Mouse (Mus musculus) adrenal gland, adult (tissue): ENCODE results near the gene Vwa5b2.

Experiments used
- DNase-seq, 2 experiments: peaks; one replicate each; pipeline ENCODE4 v3.0.0; 2022 to 2023; ENCODE audit warnings: low spot score in 1 of 2; ENCODE audit not compliant: inconsistent age in 2 of 2

The Vwa5b2 gene

DNA sequence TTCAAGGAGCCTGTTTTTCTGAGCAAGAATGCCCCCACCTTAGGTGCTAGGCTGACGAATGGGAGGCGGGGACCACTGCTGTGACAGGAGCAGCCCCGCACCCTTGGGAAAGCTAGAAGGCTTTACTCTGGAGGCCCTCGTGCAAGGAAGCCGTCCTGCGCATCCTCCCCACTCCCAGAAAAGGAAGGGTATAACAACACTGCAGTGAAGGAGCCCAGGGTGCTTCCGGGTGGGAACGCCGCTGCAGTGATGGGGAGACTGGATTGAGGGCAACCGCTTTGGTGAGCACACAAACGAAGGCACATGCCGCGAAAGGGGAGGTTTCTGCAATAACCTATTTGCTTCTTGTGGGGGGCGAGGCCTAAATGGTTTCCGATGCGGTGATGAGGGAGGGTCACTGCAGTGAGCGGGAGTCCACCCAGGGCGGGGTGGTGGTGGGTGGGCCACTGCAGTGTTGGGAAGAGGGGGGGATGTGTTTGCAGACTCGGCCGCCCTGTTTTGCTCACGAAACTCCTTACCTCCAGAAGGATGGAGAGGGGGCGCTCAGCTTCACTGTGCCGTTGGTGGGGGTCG, at the start of gene Vwa5b2:
Gene Vwa5b2, plus strand, starts transcription at position 106 of the 573 bp plus-strand sequence.
- no peak for DNase-seq

DNA sequence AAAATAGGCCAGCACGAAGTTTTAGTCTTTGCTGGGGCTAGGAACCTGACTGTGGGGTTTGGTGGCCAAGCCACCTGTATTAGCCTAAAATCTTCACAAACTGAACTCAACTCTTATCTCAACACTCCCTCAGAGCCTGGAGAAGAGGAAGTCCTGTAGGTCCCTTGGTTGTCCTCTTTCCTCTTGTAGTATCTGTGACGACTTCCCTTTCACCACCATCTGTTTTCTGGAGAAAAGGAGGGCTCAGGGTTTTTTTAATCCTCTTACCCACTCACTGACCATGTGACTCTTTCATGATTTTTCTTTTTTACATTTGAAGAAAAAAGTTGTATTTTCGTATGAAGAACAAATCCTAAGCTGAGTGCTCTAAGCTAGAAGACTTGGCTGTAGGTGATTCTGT, 49.6 kb upstream of the Vwa5b2 start:
- DNase-seq = no peak

DNA sequence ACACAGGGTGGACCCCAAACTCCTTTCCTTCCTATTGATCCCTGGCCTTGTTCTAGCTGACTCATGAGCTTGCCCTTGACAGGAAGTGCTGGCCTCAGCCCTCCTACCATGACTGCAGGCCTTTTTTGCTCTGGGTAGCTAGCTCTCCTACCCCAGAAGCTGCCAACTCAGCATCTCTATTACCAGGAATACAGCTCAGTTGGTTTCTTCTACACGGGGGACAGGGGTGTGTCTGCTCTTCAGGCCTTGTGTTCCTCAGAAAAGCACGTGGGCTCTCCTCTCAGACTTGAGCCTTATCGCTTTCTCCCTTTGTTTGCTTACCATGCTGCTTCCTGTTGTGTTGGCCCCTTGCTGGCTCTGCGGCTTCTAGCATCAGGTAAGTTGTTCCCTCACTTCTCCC, 48.8 kb upstream of the Vwa5b2 start:
- peak in 1 of 2 experiments; percentile 55 for DNase-seq

DNA sequence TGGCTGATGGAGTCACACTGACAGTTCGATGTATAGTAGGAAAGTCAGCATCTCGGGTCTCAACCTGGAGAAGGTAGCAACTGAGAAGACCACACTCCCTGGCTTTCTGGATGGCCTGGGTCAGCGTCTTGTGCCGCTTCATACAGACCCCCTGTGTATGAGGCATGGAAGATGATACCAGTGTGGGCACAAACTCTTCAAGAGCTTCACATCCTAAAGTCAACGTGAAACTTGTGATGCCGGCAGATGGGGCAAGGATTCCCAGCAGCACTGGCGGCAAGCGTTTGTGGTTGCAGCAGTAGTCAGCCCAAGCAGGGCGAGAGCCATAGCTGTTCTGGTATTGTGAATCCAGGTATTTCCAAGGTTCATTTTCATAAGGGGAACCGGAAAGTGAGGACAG, 43.6 kb upstream of the Vwa5b2 start:
- no peak for DNase-seq

DNA sequence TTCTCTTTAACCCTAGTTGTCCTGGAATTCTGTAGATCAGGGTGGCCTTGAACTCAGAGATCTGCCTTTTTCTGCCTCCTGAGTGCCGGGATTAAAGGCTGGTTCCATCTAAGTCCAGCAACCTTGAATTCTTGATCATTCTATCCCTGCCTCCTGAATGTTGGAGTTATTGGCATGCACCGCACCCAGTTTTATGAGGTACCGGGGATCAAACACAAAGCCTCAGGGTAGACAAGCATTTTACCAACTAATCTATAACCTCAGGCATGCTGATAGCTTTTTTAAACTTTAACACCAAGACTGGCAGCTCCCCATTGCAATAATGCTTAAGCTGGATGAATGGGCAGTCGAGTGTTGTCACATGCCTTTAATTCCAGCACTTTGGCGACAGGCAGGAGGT, 41.8 kb upstream of the Vwa5b2 start:
- DNase-seq = peak in 1 of 2 experiments; percentile 55

DNA sequence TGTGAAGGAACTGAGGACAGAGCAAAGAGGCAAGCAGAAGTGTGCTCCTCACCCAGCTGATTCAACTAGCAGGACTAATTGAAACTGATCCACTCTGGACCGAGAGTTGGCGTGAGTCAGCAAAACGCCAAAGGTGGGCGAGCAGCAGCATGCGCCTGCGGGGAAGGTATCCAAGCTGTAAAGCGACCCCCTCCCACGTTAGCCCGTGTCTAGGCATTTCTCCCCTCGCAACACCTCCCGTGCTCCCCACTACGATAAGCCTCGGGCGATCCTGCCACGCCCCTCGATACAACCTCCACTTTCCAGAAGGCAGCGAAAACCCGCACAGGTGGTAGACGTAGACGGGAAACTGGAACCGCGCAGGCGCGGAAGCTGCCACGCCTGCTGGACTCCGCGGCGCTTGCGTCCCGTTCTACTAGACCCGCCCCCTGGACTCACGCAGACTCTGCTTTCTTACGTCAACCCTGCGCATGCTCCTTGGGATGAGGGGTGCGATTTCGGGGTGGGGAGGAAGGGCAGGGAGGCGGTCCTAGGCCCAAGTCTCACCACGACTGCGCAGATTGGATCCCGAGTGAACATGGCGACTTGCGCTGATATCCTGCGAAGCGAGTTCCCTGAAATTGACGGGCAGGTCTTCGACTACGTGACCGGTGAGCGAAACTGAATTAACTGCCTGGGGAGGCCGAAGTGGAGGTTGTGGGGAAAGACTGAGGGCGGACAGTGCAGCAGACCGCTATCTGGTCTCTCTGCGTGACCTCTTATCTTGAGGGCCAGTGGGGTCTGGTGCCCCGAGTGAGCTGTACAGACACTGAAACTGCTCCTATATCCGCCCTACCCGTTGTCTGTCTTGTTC, 40.9 kb upstream of the Vwa5b2 start, which contains the start of gene Abcf3:
Gene Abcf3, plus strand, starts transcription at position 482 of the 853 bp plus-strand sequence.
- DNase-seq = peak; percentile 99

DNA sequence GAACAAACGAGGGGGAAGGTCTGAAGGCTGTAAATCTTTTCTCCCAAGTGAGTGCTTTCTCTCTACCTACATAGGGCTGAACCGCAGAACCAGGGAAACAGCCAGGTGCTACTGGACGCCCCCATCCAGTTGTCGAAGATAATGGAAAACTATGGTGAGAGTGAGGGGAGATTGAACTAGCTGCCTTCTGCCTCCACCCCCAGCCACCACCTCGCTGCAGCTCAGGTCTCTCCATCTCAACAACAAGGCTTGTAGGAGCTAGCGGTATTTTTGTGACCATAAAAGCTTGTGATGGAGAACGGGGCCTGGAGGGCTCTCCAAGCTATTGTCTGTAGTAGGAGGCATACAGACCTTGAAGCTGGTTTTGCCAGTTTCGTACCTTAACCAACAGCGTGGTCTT, 40.1 kb upstream of the Vwa5b2 start:
- DNase-seq = no peak

DNA sequence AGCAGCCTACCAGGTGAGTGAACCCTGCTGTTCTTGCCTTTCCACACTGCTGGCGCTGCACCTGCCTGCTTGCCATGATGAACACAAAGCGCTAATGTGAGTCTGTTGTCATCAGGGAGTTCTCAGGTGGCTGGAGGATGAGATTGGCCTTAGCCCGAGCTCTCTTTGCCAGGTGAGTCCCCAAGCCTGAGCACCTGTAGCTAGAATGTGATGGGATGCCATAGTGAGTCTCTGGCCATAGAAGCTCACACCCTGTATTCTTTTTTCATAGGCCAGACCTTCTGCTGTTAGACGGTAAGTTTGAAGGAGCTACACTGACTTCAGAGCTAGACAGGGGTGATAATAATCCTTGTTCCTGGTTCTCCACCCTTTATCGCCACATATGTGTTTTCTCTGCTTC, 37.6 kb upstream of the Vwa5b2 start:
- no peak for DNase-seq

DNA sequence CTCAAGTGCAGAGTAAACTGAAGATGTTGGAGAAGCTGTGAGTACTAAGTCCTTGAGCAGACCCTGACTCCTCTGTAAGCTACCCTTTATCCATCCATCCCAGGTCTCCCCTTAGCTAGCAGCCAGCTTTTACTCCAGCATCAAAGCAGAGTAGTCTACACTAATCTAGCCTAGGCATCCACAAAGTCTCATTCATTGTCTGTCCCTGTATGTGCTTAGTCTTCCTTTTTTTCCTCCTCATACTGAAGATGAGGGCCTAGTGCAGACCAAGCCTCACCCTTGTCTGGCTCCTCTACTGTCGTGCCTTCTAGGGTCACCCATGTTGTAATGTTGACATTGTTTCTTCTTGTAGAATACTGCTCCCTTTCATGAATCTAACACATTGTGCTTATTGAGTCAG, 36.7 kb upstream of the Vwa5b2 start:
- DNase-seq = no peak

DNA sequence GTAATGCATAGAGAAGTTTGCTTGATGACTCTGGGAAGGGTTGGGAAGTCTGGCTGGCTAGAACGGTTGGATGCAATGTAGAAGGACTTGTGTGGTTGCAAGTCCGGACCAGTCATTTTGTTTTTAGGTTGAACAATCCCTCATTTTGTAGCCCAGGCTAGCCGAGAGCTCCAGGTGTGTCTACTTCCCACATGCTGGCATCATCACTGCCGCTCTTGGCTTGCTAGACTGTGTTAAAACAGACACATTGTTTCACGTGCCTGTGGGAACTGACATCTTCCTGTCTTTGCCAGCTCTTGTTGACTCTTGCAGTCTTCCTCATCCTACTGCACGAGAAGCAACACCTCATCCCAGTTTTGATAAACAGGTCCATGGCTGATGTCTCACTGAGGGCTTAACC, 34.3 kb upstream of the Vwa5b2 start:
- no peak for DNase-seq

DNA sequence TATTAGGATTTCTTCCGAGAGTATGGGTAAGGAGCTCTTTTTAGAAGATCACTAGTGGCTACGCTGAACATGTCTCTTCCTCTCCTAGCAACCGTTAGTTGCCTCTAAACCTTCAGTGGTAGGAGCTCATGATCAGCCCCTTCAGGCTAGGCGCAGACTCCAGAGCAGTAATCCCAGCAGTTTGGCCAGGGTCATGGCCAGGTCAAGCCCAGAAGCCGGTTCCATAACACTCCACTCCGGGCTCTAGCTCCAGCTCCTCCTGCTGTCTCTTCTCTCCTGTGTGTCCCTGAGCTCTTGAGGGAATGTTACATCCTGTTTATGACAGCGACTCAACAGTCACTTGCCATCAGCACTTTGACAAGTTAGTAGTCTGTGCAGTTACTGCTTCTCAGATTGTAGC, 31.9 kb upstream of the Vwa5b2 start:
- peak in 1 of 2 experiments; percentile 17 for DNase-seq

DNA sequence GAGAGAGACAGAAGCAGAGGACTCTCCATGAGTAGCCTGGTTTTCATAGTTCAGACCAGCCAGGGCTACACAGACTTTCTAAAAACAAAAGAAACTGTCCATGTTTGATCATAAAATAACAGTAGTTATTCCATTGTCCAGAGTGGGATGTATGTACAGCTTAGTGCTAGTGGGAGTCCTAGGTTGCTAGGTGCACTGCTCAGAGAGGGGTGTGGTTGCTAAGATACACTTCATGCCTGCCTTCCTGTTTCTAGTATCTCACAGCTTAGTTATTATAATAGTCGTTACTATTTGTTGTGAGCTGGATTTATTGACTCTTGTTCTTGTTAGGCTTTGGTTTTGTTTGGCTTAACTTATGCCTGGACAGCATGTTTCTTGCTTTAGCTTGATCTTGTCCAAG, 24.2 kb upstream of the Vwa5b2 start:
- peak in 1 of 2 experiments; percentile 15 for DNase-seq

DNA sequence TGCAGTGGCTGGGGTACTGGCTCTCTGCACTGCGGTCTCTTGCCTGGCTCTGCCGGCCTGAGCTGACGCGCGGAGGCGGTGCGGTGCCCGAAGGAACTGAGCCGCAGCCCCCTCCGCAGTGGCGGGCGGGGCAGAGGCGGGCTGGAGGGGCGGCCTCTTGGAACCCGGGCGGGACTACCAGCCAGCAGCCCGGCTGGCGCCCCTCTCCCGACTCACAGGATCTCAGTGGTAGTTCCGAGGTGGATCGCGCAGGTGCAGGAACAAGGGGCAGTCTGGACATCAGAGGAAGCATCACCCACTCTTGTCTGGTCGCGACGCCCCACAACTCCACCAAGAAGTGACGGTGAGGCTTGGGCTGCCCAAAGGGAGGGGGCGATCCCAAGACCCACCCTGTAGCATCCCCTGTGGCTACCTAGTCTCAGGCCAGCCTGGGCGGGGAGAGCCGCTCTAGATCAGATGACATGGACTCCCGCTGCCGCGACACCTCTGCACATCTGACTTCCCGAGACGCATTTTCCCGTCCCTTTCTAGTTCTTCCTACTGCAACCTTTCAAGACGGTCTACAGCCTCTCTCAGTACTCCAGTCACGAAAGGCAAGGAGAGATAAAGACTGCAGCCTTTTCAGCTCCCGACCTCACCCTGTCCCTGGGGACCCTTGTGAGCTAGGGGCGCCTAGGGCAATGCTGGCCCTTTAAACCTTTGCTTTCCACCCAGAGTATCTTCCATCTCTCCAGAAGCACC, 838 bp downstream of the Vwa5b2 start:
- DNase-seq = peak; percentile 30 to 60

DNA sequence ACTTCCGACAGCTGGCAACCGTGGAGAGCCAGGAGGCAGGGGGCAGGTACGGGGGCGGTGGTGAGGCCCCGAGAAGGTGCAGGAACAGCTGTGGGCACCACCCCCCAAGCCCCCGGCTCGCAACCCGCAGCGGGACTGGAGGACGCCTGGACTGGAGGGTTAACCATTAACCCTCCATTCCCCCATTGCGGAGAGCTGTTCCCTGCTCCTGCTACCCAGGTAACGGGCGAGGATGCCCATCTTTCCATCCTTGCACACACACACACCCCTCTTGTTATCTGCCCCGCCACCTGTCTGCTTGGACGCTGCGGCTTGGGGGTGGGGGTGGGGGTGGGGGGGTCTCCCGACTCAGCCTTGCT, 1.4 kb downstream of the Vwa5b2 start:
- no peak for DNase-seq

DNA sequence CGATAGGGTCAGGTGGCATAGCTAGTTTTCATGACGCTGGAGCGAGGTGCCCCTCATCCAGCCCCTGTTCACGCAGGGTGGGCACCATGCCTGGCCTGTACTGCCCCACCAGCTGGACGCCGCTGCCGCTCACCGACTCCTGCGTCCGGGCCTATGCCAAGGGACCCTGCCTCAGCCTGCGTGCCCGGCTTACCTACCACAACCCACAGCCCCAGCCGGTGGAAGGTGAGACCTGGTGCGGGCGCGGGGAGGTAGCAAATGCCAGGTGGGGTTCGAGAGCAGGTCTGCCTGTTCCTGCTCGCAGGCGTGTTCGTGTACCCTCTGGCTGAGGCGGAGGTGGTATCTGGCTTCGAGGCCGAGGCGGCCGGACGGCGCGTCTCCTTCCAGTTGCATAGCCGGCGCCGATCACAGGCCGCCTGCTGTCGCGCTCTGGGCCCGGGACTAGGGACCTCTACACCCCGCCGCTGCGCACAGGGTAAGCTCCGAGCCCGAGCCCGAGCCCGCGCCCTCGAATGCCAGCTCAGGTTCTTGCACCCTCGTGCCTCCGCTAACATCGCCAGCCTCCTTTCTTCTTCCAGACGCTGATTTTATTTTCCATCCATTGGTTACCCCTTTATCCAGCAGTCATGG, 1.9 kb downstream of the Vwa5b2 start:
- no peak for DNase-seq

DNA sequence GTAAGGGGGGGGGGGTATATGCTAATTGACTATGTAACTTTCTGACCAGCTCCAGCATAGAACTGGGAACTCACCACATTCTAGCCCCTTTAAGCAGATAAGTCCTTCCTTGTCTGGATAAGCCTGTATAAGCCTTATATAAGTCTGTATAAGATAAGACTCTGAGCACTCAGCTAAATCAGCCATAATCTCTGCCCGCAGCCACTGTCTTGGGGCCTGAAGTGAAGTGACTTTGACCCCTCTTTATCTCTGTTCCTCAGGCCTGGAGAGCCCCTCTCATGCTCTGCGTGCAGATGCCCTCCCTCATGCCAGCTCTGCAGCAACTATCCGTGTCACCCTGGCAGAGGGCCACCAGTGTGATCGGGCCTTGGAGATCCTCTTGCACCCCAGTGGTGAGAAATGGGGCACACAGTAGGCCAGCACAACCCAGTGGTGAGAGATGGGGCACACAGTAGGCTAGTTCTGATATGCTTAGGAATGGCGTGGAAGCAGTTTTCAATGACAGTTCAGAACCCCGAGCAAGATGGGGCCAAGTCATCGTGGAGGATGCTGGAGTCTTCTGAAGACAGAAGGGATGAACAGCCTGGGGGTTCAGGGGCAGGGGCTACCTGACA, 5.9 kb downstream of the Vwa5b2 start:
- DNase-seq = no peak

DNA sequence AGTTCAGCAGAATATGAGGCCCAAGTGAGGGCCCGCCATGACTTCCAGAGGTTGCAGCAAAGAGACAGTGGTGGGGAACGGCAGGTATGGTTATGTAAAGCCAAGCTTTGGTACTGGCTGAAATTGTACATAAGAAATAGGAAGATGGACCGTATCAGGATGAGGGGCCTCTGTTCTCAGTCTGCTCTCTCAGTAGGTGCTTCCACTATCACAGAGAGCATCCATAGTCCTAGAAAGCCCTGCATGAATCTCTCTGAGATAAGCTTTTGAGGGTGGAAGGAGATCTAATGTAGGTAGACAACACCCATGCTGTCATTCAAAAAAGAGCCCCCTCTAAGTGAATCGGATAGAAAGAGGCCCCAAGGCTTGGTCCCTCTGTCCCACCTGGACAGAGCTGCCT, 6.5 kb downstream of the Vwa5b2 start:
- DNase-seq = no peak

DNA sequence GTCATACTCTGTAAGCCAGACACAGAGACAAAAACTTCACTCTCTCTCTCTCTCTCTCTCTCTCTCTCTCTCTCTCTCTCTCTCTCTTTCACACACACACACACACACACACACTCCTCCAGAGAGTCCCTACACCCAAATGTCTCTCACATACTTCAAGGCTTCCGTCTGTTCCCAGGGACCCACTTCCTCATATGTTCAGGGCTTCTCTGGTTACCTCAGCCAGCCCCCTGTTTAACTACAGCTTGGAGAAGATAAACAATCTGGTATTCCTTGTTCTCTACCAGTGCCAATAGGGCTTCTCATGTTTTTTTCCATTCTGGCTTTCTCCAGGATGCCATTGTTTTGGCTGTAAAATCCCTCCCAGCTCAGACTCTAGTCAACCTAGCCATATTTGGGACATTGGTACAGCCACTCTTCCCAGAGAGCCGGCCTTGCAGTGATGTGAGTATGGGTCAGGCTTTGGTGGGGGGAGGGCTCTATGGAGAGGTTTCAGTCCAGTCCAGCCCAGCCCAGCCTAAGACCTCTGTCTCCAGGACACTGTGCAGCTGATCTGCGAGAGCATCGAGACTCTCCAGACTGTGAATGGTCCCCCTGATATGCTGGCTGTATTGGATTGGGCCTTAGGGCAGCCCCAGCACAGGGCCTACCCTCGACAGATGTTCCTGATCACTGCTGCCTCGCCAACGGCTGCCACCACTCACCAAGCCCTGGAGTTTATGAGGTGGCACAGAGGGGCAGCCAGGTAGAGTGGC, 7.6 kb downstream of the Vwa5b2 start:
- no peak for DNase-seq

DNA sequence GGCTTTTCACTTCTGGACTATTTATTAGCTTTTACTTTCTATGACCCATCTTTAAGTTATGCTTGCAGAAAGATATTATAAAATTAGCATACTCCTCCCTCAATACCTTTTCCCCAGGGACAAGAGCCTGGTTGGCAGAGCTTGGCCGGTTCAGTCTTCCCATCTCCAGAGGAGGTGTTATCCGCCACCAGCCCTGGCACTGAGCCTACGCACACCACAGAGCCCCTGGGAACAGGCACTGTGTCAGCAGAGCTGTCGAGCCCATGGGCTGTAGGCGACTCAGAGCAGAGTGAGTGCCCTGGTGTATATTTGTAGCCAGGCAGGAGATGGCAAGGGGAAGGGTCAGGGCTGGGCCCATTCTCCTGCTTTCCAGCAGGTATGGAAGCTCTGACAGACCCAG, 11.2 kb downstream of the Vwa5b2 start:
- DNase-seq = no peak

DNA sequence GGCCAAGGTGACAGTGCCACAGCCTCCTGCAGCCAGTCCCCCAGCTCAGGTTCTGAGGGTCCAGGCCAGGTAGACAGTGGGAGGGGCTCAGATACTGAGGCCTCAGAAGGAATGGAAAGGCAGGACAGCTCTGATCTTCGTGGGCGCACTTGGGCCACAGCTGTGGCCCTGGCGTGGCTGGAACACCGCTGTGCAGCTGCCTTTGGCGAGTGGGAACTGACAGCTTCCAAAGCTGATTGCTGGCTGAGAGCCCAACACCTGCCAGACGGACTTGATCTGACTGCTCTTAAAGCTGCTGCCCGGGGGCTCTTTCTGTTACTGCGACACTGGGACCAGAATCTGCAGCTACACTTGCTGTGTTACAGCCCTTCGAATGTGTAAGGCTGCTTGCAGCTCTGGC, 15.4 kb downstream of the Vwa5b2 start:
- DNase-seq = no peak
